Mouse (Mus musculus): Measurements from ENCODE around the gene Ear2. TPM values are rescaled to one million over a fixed set of nuclear protein-coding genes. Genes with fewer than 3 reads are reported as not detected.
"Not testable (repeated sequence)": the region's sequence is repeated elsewhere in the genome, so short reads cannot be mapped to it uniquely, and the experiment has no call there.

Gene Ear2
- polyA plus RNA-seq, 1 experiment from 2014 or later: 0.46 TPM

GRCm38 (mm10) chr14:44123551-44123950, 21.1 kb downstream of the Ear2 start, which contains the start of gene Gm3327:
Gm3327 (plus strand) TSS chr14:44123851.
- 93% methylated on average over 3 of the region's 4 CpGs for WGBS
- not testable (repeated sequence) for H3K9ac ChIP-seq (replicated peaks; ENCODE audit: low read length); H3K27ac ChIP-seq (ENCODE audit: low read length); H3K4me2 ChIP-seq (replicated peaks; ENCODE audit: low read depth, low read length); H3K9me3 ChIP-seq (ENCODE audit: low read length); H3K36me3 ChIP-seq (ENCODE audit: insufficient read depth, low read length); H3K4me3 ChIP-seq (ENCODE audit: low read length); ATAC-seq (ENCODE audit: low FRiP score, low TSS enrichment); H3K27me3 ChIP-seq (ENCODE audit: insufficient read depth, low read length); H3K4me1 ChIP-seq (ENCODE audit: insufficient read depth, low read length)

Other genes with a start within 250 kb of the Ear2 start
- not detected in 2 replicates for gene Ear1, start 227.1 kb upstream of the Ear2 start, polyA plus RNA-seq (2015; fragmentation: Nextera tagmentation; extraction: Ambion mirVana)
- not detected in 2 replicates for gene Ear10, start 179.1 kb upstream of the Ear2 start, polyA plus RNA-seq (2015; fragmentation: Nextera tagmentation; extraction: Ambion mirVana)
- 17.8 and 19.3 TPM in 2 replicates for gene Gm8113, start 177.3 kb upstream of the Ear2 start, polyA plus RNA-seq (2015; fragmentation: Nextera tagmentation; extraction: Ambion mirVana)
- gene Ang5, start 145.6 kb upstream of the Ear2 start, polyA plus RNA-seq (2015; fragmentation: Nextera tagmentation; extraction: Ambion mirVana): not detected in 2 replicates
- gene Ang6, start 100.4 kb upstream of the Ear2 start, polyA plus RNA-seq (2015; fragmentation: Nextera tagmentation; extraction: Ambion mirVana): not detected in 2 replicates
- gene Gm3327, start 21.2 kb downstream of the Ear2 start, polyA plus RNA-seq (2015; fragmentation: Nextera tagmentation; extraction: Ambion mirVana): not detected in 2 replicates
- not detected in 2 replicates for gene Gm8212, start 95.0 kb downstream of the Ear2 start, polyA plus RNA-seq (2015; fragmentation: Nextera tagmentation; extraction: Ambion mirVana)
- gene 4930503E14Rik, start 110.6 kb downstream of the Ear2 start, polyA plus RNA-seq (2015; fragmentation: Nextera tagmentation; extraction: Ambion mirVana): not detected in 2 replicates
- gene Gm8220, start 182.9 kb downstream of the Ear2 start, polyA plus RNA-seq (2015; fragmentation: Nextera tagmentation; extraction: Ambion mirVana): not detected in 2 replicates
- gene Gm5930, start 235.9 kb downstream of the Ear2 start, polyA plus RNA-seq (2015; fragmentation: Nextera tagmentation; extraction: Ambion mirVana): not detected in 2 replicates

All from kidney, embryonic 16.5 days (tissue).